Mouse (Mus musculus): ENCODE measurements around the gene Dnajc11. TPM values are rescaled to one million over a fixed set of nuclear protein-coding genes. Genes with fewer than 3 reads are reported as not detected.

Dnajc11 gene
- total RNA-seq, 2 experiments from 2014 or later, result 62.0 to 63.1 TPM

GRCm38 (mm10) chr4:151986650-151987049 is 53.2 kb downstream of the Dnajc11 start:
- DNase-seq, result no peak

- DNase-seq, result no peak
Observed at GRCm38 (mm10) chr4:151988014-151988341, 54.5 kb downstream of the Dnajc11 start.

DNA sequence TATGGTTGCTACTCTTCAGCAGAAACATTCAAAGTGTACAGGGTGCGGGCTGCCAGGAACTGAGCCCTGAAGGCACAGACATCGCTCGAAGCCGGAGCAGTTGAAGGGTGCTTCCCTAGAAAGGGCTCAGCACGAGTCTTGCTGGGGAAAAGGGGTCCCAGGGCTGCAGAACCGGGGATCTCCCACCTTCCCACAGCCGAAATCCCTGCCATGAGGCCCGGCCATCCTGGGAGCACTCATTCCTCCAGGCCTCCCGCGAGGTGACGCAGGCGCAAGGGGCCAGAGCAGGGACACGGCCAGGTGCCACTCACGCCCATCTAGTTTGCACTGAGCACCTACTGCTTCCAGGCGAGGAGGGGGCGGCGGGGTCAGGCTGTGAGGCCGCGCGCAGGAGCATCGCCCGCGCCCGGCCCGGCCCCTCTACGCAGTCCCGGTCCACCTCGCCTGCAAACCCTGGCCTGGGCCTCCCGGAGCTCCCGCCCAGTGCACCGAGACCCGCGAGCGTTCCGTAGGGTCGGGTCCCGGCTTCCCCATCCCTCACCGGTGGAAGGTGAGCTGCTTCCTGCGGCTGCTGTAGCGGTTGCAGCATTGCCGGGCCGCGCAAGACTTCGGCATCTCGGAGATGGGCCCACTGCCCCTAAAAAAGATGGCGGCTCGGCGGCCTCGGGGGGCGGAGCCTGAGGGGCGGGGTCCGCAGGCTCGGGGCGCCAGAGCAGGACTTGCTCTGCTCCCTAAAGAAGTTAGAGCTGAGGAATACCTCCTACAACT is 55.0 kb downstream of the Dnajc11 start, which contains the start of gene Thap3:
Thap3 (minus strand) TSS at position 656 of the 768 bp plus-strand sequence.
- peak; percentile 85 for DNase-seq

- DNase-seq, result no peak
Observed at GRCm38 (mm10) chr4:151989110-151989488, 55.6 kb downstream of the Dnajc11 start.

DNA sequence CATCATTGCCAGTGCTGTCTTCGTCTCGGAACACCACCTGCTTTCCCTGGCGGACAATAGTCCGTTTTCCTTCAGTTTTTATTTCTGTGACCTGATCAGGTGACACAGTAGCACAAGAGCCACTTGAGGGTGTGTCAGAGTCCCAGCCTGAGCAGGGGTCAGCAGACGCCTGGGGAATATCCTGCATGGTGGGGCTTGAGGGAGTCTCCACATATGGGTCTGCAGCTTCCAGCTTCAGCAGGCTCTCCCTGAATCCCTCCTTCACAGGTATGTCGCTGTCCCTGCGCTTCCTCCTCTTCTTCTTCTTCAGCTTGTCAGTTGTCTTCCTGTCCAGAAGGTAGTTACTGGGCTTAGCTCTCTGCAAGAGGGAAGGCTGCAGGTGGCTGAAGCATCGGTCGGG is 58.6 kb downstream of the Dnajc11 start:
- no peak for DNase-seq

DNA sequence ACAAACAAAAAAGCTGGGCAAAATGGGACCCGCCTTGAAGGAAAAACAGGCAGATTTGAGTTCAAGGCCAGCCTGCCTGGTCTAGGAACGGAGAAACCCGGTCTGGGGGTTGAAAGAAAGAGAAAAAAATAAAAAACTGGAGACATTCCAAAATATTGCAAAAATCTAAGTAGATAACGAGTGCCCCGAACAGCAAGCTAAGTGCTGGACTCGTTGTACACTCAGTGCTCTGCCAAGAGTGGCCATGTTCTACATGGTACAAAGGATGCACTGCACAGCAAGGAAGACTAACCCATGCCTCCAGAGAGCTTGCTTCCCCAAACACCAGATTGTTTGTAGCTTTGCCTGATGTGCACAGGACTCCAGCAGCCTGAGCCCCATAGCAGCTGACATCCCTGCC is 59.5 kb downstream of the Dnajc11 start:
- DNase-seq, result no peak

GRCm38 (mm10) chr4:151994228-151995171 is 61.0 kb downstream of the Dnajc11 start:
- DNase-seq, result no peak

GRCm38 (mm10) chr4:151995371-151996172 is 62.1 kb downstream of the Dnajc11 start:
- DNase-seq, result peak in 1 of 2 experiments; percentile 47

DNA sequence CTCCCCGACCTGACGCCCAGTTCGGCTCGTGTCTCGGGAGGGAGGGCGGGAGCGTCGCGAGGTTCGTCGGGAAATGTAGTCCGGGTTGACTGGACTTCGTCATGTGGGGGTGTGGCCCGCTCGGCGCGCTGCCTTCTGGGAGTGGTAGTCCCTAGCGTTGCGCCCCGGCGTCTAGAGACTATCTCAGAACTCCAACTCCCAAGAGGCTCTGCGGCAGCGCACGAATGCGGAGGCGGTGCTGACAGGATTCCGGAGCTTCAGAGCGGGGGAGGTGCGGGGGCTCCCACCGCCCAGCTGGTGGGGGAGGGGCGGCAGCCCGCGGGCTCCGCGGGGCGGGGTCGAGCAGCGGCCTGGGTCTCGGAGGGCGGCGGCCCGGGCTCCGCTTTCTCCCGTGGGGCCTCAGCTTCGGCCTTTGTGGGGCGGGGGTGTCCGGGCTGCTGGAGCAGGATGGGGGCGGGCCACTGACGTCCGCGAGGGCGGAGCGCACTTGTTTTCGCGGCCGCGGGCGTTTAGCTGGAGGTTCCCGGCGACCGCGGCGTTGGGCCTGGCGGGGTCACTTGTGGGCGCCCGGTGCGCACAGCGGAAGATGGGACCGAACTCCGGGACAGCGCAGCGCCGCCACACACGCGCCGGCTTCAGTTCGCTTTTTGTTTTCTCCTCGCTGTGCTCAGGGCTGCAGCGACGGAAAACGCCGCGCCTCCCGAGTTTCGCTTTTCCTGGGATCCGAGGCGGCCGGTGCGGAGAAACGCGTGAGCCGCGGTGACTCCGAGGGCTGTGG is 62.9 kb downstream of the Dnajc11 start, which contains the start of gene Phf13:
Phf13 (minus strand) TSS at position 86 of the 778 bp plus-strand sequence.
- DNase-seq, result peak; percentile 98 to 99

- no peak for DNase-seq
Observed at GRCm38 (mm10) chr4:151996951-151997222, 63.4 kb downstream of the Dnajc11 start.

- DNase-seq, result no peak
Observed at GRCm38 (mm10) chr4:151997701-151998100, 64.2 kb downstream of the Dnajc11 start.

- no peak for DNase-seq
Observed at GRCm38 (mm10) chr4:151999481-151999880, 66.0 kb downstream of the Dnajc11 start.

- DNase-seq, result no peak
Observed at GRCm38 (mm10) chr4:152000906-152001305, 67.4 kb downstream of the Dnajc11 start.

- no peak for DNase-seq
Observed at GRCm38 (mm10) chr4:152001335-152001734, 67.8 kb downstream of the Dnajc11 start.

- no peak for DNase-seq
Observed at GRCm38 (mm10) chr4:152002063-152002462, 68.6 kb downstream of the Dnajc11 start.

DNA sequence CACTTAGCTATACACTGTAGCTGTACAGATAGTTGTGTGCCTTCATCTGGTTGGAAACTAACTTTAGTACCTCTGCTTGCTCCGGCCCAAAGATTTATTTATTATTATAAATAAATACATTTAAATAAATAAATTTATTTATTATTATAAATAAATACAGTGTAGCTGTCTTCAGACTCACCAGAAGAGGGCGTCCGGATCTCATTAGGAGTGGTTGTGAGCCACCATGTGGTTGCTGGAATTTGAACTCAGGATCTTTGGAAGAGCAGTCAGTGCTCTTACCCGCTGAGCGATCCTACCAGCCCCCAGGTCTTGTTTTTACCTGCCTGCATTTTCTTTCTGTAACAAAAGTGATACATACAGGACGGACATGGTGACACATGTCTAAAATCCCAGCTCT is 72.6 kb downstream of the Dnajc11 start:
- no peak for DNase-seq

DNA sequence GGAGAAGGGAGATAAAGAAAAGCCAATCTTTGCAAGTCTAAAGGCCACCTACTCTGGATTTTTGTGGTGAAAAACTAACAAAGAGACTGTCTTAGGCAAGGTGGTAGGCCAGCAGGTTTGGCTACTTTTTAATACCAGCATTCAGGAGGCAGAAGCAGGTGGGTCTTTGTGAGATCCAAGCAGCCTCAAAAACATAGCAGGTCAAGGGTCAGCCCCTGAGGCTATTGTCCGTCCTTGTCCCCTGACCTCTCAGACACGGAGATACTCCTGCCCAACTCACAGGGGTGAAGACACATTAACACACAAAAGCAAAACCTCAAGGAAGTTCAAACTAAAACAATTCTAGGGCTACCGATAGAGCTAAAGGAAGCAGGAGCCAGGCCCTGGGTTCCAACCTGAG is 73.3 kb downstream of the Dnajc11 start:
- no peak for DNase-seq

GRCm38 (mm10) chr4:152007481-152008147 is 74.1 kb downstream of the Dnajc11 start:
- DNase-seq, result no peak

DNA sequence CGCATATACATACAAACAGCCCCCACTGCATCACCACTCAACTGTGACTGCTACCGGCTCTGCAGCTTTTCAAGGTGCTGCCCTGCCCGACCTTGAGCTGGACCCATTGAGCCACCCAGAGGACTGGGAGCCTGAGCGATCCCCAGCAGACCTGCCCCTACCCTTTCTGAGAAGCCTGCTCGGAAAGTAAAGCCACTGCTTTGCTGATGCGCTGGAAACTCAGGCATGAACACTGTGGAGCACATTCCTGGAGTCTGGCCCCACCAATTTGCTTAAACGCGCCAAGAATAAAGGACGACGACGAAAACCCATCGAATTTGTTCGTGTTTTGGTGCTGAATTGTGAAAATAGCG is 74.6 kb downstream of the Dnajc11 start:
- DNase-seq, result no peak

DNA sequence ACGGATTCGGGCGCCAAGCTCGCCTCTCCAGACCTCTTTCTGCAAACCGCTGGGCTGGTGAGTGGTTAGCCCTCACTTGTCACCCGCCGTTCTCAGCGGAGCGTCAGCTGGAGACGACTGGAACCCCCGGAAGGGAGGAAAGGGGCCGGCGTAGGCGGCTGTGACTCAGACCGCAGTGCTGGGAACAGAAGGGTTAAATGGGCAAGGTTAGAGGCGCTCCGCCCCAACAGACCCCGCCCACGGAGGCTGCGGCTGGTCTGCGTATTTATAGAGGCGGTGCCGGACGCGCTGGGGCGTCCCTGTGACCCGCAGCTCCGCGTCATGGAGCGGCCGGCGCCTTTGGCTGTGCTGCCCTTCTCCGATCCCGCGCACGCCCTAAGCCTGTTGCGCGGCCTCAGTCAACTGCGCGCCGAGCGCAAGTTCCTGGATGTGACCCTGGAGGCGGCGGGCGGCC is 75.2 kb downstream of the Dnajc11 start, which contains the start of gene Klhl21:
Klhl21 (plus strand) TSS at position 182 of the 454 bp plus-strand sequence.
- peak; percentile 91 to 92 for DNase-seq
